Mouse (Mus musculus) lung, postnatal 4 days (tissue): ENCODE results near the gene Gm13941.

Experiments
- DNase-seq, 2 experiments: peaks; one replicate each; pipeline ENCODE4 v3.0.0; 2021

Gene Gm13941

DNA sequence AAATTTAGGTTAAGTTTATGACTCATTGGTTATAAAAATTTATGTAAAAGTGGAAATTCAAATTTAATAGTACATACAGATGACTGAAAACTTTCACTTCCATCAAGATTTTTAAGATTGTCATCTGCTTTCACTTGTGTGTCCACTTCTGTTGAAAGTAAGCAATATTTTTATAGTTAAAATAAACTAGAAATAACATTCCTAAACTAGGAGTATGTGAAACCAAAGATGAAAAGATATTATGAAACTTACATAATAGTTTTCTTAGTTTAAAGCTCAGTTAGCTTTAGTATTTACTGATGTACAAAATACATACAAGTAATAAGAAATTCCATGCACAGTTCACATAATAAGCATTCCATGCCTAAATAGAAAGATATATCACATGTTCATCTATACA, at the start of gene Gm13941:
Gene Gm13941 (minus strand): TSS at position 101 of the 400 bp plus-strand sequence.
- no peak for DNase-seq

GRCm38 (mm10) chr2:111152836-111153235, 47.1 kb upstream of the Gm13941 start, which contains the start of gene Gm15130:
Gm15130 (minus strand) TSS chr2:111152936.
- no peak for DNase-seq

- no peak for DNase-seq
Observed at GRCm38 (mm10) chr2:111135739-111136138, 30.0 kb upstream of the Gm13941 start.

DNA sequence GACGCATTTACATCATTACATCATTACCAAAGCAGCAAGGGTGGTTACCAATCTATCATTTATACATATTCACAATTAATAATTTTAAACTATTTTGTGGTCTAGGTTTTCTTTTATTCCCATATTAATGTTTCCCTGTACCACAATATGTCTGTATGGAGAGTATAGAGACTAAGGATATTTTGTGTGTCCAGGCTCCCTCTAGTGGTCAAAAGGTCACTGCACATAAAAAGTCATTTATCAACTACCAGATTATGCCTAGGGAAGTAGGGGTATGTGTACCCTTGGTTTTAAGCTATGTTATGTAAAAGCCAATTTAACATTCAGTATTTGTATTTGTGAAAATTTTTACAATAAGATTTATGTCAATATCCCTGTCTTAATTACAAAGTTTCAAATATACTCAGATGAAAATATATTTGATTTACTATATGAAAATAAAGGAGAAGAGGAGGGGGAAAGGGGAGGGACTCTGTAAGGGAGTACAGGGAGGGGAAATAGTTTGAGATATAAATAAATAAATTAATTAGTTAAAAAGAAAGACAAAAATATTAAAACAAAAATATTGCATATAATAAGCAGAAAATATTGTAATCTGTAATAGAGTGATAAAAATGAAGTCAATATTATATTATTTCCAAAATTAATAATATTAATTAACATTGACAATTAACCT, 47.1 kb downstream of the Gm13941 start:
- DNase-seq, result no peak
